Mouse (Mus musculus): ENCODE measurements around the gene Plekho2.
A peak's percentile ranks its signal among the peaks of the same experiment; 100 is the strongest.

The Plekho2 gene

DNA sequence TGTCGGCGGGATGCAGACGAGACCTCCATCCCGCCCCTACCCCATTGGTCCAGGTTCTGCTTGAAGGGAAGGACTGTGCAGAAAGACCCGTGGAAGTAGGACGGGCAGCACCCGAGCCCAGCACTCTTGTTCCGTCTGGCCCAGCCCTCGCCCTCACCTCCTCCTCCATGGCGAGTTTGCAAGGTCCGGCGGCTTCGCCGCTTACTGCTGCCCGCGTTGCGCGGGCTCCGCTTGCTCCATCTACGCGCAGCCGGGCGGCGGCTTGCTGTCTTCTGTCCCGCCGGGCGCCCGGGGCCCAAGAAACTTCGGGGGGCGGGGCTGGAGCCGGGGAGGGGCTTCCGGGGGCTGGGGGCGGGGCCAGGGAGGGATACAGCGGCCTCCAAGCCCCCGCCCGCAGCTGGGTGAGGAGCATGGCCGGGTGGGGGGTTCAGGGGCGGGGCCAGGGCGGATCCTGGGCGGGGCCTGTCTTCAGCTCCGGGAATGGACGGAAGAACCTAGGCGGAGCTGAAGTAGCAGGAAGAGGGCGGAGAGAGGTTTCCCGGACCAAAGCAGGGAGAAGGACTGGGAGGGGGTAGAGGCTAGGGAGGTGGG, at the start of gene Plekho2:
TSS of gene Plekho2 (minus strand) at position 260 of the 591 bp plus-strand sequence.
- DNase-seq (ENCODE audit: low read depth in 1 of 2, low spot score in 2 of 2), result peak; percentile 73 to 85

DNA sequence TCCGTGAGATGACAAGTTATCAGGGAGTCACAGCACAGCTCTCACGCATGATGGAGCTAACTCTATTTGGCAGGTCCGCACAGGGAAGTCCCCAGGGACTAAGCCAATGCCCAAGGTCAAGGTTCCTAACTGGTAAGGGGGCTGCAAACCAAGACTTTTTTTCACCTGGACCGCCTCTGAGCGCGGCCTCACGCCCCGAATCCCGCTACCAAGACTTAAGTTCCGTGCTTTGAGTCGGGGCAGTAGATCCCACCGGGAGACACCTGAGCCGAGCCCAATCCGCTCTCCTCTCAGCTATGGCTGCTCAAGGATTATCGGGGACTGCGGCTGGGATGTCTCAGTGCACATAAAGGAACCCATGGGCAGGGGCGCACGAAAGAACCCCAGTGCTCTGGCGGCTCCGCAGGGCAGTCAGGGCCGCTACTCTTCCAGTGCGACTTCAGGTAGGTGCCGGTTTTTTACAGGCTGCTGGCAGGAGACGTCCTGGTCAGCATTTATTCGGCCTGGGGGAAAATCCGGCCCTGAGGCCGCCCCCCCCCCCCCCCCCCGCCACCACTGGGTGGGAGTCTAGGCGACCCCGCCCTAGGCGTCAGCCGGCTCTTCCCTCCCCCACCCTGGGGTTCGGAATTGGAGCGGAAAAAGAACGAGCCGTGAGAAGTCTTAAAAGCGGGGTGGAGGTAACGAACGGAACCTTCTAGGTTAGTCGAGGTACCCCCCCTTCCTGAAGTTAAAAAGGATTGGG, 49.4 kb upstream of the Plekho2 start, which contains the start of gene Rbpms2:
TSS of gene Rbpms2 (plus strand) at position 624 of the 742 bp plus-strand sequence.
- no peak for DNase-seq (ENCODE audit: low read depth in 1 of 2, low spot score in 2 of 2)

DNA sequence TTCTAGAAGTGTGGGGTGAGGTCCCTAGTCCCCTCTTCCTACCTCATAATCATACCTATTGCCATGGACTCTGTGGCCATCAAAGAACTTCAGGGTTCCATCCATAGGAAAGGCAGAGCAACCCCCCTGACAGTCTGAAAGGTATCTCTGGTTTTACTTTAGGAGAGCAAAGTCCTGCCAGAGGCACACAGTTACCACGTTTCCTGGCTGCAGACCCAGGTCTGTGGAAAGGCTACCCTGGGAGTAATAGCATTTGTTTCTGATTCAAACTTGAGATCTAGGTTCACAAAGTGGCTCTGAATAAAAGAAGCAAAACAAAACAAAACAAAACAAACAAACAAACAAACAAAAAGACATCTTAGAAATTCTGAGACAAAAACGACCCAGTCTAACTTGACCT, 44.4 kb upstream of the Plekho2 start:
- no peak for DNase-seq (ENCODE audit: low read depth in 1 of 2, low spot score in 2 of 2)

DNA sequence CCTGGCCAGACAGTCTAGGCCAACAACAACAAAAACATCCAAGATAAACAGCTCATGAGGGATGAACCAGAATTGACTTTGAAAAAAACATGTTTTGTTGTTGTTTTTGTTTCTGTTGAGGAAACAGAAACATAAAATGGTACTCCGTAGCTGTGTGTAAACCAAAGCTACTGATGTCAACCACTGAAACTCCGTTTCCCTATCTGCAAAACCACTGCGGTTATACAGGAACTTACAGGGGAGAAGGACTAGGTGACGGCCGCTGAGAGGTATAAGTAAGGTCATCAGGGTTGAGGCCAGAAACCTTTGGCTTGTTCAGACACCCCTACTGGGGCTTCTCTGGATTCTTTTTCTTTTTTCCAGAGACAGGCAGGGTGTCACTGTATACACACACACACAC, 43.0 kb upstream of the Plekho2 start:
- no peak for DNase-seq (ENCODE audit: low read depth in 1 of 2, low spot score in 2 of 2)

DNA sequence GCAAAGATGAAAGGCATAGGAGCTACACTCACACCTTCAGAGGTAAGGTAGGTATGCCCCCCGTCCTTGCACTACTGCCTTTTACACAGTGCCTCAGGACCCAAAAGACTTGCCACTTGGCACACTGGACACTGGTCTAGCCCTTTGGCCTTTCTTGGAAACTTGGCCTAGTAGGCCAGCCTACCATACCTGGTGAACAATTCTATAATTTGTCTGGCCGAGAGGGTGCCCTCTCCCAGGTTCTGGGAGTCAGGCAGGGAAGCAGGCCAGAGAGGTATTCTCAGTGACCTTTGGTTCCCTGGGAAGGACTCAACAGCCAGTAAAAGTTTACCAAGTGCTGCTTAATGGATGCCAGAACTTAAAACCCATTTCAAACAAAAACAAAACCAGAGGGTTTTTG, 41.8 kb upstream of the Plekho2 start:
- DNase-seq (ENCODE audit: low read depth in 1 of 2, low spot score in 2 of 2), result no peak

DNA sequence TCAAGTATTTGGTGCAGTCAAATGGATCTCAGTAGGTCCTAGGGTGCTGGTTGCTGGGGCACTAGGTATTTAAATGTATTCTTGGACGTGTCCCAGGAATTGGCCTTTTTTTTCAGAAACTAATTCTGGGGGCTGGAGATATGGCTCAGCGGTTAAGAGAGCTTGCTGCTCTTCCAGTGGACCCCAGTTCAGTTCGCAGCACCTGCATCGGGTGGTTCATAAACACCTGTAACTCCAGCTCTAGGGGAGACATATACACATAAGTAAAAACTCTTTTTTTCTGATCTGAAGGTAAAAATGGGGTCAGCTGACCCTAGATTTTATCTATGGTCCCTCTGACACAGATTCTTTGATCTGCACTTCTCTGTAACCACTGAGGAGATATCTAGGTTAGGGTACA, 41.4 kb upstream of the Plekho2 start:
- no peak for DNase-seq (ENCODE audit: low read depth in 1 of 2, low spot score in 2 of 2)

DNA sequence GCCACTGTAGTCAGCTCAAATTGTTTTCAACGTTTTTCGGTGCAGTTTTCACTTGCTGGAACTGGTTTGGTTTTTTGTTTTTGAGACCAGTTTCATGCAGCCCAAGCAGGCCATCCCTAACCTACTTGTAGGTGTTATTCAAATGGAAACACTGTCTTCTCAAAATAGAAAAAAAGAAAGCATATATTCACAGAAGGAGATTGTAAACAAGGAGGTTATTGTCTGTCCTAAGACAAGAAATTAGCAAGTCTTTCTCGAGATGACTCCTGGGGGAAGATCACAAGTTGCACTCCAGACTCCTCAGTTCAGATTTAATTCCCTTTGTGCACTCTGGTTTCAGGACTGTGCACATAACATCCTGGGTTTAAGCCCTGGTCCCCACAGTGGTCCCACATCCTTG, 39.5 kb upstream of the Plekho2 start:
- no peak for DNase-seq (ENCODE audit: low read depth in 1 of 2, low spot score in 2 of 2)

DNA sequence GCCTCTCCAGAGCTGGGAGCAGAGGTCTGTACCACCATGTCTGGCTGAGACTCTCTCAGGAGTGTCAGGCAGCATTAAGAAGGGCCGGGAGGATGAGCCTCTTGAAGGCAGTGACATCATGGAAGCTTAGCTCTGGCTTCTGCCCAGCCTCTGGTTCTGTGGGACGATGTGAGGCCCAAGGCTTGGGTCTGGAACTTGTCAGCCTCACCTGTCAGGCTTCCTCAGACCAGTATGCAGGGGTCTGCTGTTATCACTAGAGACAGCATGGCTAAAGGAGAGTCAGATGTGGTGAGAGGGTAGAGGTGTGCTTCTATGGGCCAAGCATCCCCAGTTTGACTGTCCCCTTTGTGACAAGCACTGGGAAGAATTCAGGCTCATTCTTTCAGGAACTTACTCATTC, 33.3 kb upstream of the Plekho2 start:
- no peak for DNase-seq (ENCODE audit: low read depth in 1 of 2, low spot score in 2 of 2)

DNA sequence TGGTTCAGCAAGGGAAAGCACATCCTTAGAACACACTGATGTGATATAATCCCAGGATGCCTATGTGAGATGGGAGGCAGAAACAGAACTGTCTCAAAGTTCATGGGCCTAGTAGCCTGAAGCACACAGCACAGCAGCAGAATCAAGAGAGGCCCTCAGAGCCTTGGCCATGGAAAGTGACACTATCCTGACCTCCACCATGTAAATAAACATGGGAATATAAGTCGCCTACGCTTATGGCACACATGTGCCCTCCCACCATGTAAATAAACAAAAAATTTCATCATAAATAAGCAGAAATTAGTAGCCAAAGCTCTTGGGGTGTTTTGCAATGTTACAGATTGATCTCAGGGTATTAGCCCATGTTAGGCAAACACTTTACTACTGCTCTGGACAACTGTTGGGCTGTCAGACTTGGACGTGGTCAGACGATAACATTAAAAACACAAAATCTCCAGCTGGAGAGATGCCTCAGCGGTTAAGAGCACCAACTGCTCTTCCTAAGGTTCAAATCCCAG, 32.2 kb upstream of the Plekho2 start:
- DNase-seq (ENCODE audit: low read depth in 1 of 2, low spot score in 2 of 2), result no peak

DNA sequence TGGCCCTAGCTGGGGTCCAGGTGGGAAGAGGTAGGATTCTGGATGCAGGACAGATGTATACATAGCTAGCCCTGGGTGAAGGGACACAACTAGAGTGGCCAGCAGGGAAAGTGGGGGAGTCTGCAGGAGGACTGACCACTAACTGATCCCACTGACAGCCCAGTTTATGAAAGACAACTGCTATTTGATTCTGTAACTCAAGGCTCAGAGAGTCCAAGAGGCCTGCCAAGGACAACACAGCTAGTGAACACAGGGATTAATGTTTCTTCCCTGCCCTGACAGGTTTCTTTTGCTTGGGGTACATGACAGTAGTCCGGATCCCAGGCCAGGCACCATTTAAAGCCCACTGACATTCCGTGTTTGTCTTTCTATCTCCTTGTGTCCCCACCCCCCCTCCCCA, 27.3 kb upstream of the Plekho2 start:
- DNase-seq (ENCODE audit: low read depth in 1 of 2, low spot score in 2 of 2), result no peak

DNA sequence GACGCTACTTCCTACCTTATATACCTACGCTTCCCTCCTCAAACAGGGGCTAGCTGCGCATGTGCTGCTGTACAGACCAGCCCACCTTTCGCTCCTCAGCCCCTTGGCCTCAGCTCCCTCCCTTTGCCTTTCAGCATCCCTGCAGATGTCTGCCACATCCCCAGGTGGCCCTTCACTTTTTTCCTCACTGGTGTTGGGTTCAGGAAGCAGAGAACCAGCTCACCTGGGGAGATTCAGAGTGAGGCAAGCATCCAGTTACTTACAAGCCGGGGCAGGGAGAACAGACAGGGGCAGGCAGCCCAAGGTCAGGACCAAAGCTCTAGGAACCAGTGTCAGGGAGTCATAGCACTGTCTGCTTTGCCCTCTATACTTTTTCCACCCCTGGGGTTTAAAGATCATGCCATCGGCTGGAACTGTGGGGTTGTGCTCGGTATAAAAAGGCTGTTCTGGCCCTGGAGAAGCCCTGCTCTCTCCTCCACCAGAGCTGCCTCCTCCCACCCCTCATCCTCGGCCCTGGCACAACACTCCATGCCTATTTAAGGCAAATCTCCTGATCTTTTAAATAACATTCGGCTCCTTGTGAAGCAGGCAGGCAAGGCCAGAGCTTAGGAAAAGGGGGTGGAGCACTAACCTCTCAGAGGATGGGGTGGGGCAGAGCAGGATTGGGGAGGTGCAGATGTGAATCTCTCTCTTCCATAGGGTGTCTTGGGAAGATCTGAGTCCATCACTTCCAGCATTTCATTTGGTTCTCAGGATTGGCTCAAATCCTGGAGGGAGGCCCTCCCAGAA, 26.7 kb upstream of the Plekho2 start:
- DNase-seq (ENCODE audit: low read depth in 1 of 2, low spot score in 2 of 2), result no peak

DNA sequence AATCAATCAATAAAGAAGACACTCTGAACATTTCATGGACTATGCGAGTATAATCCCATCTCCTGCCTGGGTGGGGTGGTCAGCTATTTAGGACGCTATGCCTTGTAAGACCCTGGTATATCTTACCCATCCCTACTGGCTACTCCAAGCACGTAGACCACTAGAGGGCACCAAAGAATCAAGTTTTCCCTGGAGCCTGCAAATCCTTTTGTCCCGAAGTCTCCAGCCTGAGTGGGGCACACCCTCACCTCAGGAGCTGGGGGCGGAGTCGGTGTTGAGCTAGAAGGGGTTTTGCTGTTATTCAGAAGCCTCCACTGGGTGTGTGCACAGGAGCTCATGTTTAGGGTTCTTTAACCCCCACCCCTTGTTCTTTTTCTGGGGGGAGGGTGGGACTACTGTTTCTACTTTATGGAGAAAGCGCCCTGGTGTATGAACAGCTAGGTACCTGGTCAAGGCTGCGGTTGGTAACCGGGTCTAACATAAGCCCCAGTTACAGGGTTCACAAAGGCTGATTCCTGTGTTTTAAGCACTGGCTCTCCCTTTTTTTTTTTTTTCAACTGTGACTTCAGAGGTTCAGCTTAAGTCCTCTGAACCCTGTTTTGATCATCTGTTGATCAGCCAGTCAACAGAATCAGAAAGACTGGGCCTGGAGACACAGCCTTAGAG, 25.8 kb upstream of the Plekho2 start:
- DNase-seq (ENCODE audit: low read depth in 1 of 2, low spot score in 2 of 2), result no peak

DNA sequence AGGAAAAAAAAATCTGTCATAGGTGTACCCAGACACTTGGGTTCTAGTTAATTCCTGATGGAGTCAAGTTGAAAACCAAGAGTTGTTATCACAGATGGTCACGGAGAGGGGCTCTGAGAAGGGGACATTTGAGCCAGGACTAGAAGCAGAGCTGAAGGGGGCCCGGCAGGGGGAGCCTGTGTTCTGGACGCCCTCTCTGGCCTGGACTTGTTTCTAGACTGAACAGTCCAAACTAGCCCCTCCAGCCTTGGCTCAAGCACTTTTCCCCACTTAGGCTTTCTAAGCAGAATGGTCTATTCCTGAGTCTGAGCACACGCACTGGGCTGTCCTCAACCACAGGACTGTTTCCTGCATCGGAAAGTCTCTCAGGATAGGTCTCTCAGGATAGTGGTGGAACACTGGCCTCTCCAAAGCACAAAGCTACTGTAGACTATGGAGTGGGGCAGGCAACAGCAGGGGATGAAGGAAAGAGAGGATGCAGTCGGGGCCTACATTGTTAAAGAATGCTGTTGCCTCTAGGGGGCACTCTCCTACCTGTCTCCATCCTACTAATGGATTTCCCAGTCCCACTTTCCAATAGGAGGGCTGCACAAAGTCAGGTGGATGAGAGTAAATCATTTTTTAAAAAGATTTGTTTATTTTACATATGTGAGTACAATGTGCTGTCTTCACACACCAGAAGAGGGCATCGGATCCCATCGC, 23.7 kb upstream of the Plekho2 start:
- no peak for DNase-seq (ENCODE audit: low read depth in 1 of 2, low spot score in 2 of 2)

DNA sequence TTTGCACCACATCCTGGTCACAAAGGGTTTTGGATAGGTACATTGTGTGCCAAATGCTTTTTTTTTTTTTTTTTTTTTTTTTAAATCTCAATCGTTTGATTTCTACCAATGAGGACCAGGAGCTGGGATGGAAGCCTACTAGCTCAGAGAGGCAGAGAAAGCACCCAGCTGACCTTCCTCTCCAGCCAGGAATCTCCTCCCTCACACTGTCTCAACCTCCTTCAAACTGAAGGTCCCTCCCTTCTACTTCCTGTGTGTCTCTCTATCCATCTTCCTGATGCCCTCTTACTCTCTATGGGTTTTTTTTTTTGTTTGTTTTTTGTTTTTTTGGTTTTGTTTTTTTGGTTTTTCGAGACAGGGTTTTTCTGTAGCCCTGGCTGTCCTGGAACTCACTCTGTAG, 21.1 kb upstream of the Plekho2 start:
- no peak for DNase-seq (ENCODE audit: low read depth in 1 of 2, low spot score in 2 of 2)

DNA sequence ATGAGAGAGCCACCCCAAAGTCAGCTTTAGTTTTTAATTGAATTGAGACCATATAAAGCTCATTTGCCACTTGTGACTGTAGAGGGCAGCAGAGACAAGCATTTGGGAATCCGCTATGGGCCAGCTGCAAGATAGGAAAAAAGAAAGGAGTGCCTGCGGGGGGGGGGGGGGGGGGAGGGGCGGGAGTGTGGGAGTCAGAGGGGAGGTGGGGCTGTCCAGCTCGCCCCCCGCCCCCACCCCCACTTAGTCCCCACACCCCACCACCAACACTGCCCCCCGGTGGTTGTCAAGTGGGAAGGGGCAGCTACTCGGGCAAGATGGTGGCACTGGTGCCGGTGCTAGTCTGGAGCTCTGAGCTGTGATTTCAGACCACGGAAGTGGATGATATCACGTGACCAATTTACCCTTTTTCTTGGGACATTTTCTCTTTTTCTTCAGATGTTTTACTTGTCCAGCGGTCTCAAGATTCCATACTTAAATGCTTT, 19.0 kb upstream of the Plekho2 start:
- DNase-seq (ENCODE audit: low read depth in 1 of 2, low spot score in 2 of 2), result no peak

DNA sequence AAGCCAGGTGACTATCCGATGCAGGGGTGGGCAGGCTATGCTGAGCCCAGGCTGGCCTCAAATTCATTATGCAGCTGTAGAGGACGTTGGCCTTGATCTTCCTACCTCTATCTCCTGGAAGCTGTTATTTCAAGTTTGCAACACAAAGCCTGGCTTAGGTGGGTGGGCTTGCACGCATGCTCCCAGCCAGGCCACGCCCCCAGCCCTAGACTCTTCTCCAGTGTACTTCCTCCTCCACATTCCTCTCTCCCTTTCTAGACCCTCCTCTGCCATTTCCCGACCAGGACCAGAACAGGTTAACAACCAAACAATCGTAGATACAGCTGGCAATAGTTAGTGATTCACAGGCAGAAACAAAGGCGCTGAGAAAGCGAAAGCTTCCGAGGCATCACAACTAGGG, 13.8 kb upstream of the Plekho2 start:
- DNase-seq (ENCODE audit: low read depth in 1 of 2, low spot score in 2 of 2), result no peak

DNA sequence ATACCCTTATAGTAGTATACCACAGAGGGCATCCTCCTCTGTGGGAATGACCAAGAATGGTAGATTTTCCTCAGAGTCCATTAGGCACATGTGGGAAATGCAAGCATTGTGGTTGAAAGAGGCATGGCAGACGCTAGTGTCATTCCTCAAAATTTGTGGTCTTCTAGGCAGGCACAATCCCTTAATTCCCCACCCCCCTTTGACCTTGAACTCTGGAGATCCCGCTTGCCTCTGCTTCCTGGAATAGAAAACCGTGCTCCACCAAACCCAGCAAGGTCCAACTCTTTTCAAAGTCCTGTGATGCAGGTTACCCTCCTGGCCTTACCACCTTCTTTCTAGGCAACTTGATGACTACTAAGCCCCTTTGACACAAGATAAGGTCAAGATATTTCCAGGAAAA, 12.9 kb upstream of the Plekho2 start:
- no peak for DNase-seq (ENCODE audit: low read depth in 1 of 2, low spot score in 2 of 2)

DNA sequence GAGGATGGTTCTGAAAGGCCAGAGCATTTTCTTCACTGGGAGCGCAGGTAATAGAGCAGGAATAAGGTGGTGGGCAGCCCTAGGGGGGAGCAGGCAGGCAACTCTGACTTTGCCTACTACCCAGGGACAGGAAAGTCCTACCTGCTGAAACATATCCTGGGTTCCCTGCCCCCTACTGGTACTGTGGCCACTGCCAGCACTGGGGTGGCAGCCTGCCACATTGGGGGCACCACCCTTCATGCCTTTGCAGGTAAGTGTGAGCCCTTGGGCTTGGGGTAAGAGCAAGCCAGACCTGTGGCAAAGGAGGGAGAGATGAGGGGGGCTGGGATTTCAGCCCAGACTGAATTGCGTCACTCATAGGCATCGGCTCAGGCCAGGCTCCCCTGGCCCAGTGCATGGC, 9.3 kb upstream of the Plekho2 start:
- no peak for DNase-seq (ENCODE audit: low read depth in 1 of 2, low spot score in 2 of 2)

DNA sequence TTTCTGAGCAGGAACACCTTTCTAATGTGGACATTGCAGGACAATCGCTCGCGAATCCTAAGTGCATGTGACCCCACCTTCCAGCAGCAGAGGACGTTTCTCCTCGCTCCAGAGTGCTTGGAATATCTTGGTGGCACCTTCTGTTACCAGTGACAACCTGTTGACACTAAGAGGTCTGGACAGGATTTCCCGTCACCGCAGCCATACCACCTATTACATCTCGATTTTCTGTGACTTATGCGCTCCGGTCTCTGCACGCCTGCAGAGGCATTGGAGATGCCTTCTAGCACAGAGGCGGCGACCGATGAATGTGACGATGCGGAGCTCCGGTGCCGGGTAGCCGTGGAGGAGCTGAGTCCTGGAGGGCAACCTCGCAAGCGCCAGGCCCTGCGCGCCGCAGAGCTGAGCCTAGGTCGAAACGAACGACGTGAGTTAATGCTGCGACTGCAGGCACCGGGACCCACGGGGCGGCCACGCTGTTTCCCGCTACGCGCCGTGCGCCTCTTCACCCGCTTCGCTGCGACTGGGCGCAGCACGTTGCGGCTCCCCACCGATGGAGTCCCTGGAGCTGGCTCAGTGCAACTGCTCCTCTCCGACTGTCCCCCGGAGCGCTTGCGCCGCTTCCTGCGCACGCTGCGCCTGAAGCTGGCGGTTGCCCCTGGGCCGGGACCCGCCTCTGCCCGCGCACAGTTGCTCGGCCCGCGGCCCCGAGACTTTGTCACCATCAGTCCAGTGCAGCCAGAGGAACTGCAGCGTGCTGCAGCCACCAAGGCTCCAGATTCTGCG, 7.9 kb upstream of the Plekho2 start:
- DNase-seq (ENCODE audit: low read depth in 1 of 2, low spot score in 2 of 2), result no peak

DNA sequence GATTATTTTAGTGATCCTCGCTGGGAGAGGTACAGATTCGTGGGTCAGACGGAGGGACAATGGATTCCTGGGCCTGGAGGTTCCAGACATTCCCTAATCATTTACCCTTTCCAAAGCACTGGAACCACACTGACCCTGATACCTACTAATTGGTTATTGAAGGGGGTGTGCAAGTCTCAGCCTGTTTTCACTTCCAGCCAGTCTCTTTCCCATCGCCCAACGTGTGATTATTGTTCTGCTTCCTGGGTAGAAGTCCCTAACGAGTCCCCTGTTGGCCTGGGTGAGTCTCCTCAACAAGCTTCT, 7.4 kb upstream of the Plekho2 start:
- DNase-seq (ENCODE audit: low read depth in 1 of 2, low spot score in 2 of 2), result no peak
